Comparison of ENCODE assay signal across 9 mouse cellular contexts in the genomic region with DNA sequence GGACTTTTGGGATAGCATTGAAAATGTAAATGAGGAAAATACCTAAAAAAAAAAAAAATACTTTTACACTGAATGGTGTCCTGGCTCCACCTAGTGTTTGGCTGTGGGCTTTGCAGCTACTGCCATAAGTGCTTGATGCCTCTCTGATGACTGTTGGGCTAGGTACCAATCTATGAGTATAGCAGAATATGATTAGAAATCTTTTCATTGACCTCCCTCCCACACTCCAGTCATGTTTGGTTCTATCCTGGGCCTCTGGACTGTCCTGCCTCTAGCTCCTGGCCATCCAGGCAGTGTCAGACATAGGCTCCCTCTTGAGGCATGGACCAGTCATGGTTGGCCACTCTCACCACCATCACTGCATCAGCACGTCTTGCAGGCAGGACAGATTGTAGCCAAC. TPM values are rescaled to one million over a fixed set of nuclear protein-coding genes. Genes with fewer than 3 reads are reported as not detected.
DNase-seq lines count a peak whose midpoint lies in the region; ATAC-seq lines count a peak whose summit lies in the region.
"Had no signal": no experiment of that assay in that cellular context is flagged by ENCODE, and none has a peak within 500 bp of the region (broad histone marks: within the 10 kb centered on the region; RNA-seq: fewer than 3 reads in every experiment).

No protein-coding gene starts in this region.

- no peaks in the 10 kb centered on the region for H3K27me3 ChIP-seq in intestine, embryonic 14.5 days (replicated peaks; ENCODE audit: control insufficient read depth, insufficient read depth, low read length)

- H3K27ac ChIP-seq in intestine, embryonic 14.5 days (ENCODE audit: low read depth), result no peak overlapping the region

- H3K4me1 ChIP-seq in intestine, embryonic 14.5 days (replicated peaks; ENCODE audit: control insufficient read depth, insufficient read depth, low read length), result no peaks in the 10 kb centered on the region

- no peak for ATAC-seq in intestine, embryonic 14.5 days (replicated peaks; ENCODE audit: low FRiP score, low TSS enrichment, low read depth)

- H3K9me3 ChIP-seq in intestine, embryonic 14.5 days (ENCODE audit: control insufficient read depth, low read length), result no peaks in the 10 kb centered on the region

- WGBS in intestine, embryonic 14.5 days, result 48% methylated on average over 1 of the region's 1 CpGs

- no peak overlapping the region for H3K9ac ChIP-seq in intestine, embryonic 14.5 days (ENCODE audit: low read length)

- H3K36me3 ChIP-seq in intestine, embryonic 14.5 days (ENCODE audit: control insufficient read depth, insufficient read depth, low read length), result no peaks in the 10 kb centered on the region

- DNase-seq in adrenal gland, postnatal 36 days, result peak; percentile 32 to 49
- no peak for DNase-seq in adrenal gland, adult 2 months
- peak; percentile 24 to 26 for DNase-seq in left cerebral cortex, adult 18-20 months (ENCODE audit: low spot score in 2 of 2)
- DNase-seq in left cerebral cortex, adult 11 months (ENCODE audit: low spot score), result no peak
- peak; percentile 16 for DNase-seq in MN1 (ENCODE audit: low spot score)
- peak; percentile 63 for DNase-seq in intestine, embryonic 14.5 days (ENCODE audit: low spot score)
- peak; percentile 24 for DNase-seq in retina, postnatal 1 day
- no peak for DNase-seq in ovary, postnatal 14 days (ENCODE audit: low spot score)

- H3K4me3 ChIP-seq in intestine, embryonic 14.5 days (ENCODE audit: low read depth, low read length), result no peak overlapping the region

- H3K4me2 ChIP-seq in intestine, embryonic 14.5 days (ENCODE audit: low read length), result no peak overlapping the region

RNA-seq across cellular contexts. Expression of gene Olfr1396, which starts 5.8 kb away (rescaled TPM):
- 1 to 10 TPM; 1.1 to 2.1 TPM for total RNA-seq in adrenal gland, postnatal 36 days (2021)
- total RNA-seq in adrenal gland, adult 2 months (2021), result 1 to 10 TPM; 1.9 to 3.6 TPM
- polyA plus RNA-seq in adrenal gland, adult 2 months (2012; rRNA removed), result 3.4 and 3.7 TPM in 2 replicates
- total RNA-seq in left cerebral cortex, adult 18-20 months (2021), result not detected
- polyA plus RNA-seq in intestine, embryonic 14.5 days (2014; fragmentation: Nextera tagmentation; extraction: Ambion mirVana), result not detected in 2 replicates
- polyA plus RNA-seq: heart, embryonic 14.5 days had no signal

RNA-seq across cellular contexts. Expression of gene Ifi47, which starts 32.4 kb away (rescaled TPM):
- total RNA-seq in adrenal gland, postnatal 36 days (2021), result 1 to 10 TPM; 3.9 to 6.6 TPM
- total RNA-seq in adrenal gland, adult 2 months (2021), result 1 to 10 TPM; 3.7 to 5.4 TPM
- 0.68 and 0.71 TPM in 2 replicates for polyA plus RNA-seq in adrenal gland, adult 2 months (2012; rRNA removed)
- 1 to 10 TPM; 1.0 to 1.4 TPM for total RNA-seq in left cerebral cortex, adult 18-20 months (2021)
- polyA plus RNA-seq in intestine, embryonic 14.5 days (2014; fragmentation: Nextera tagmentation; extraction: Ambion mirVana), result 2.1 and 3.4 TPM in 2 replicates

RNA-seq across cellular contexts. Expression of gene Olfr1395, which starts 33.2 kb away (rescaled TPM):
- total RNA-seq in adrenal gland, postnatal 36 days (2021), result not detected
- not detected for total RNA-seq in adrenal gland, adult 2 months (2021)
- polyA plus RNA-seq in adrenal gland, adult 2 months (2012; rRNA removed), result not detected in 2 replicates
- not detected for total RNA-seq in left cerebral cortex, adult 18-20 months (2021)
- polyA plus RNA-seq in intestine, embryonic 14.5 days (2014; fragmentation: Nextera tagmentation; extraction: Ambion mirVana), result not detected in 2 replicates
- polyA plus RNA-seq: heart, embryonic 14.5 days had no signal

RNA-seq across cellular contexts. Expression of gene Tgtp2, which starts 44.8 kb away (rescaled TPM):
- 1 to 10 TPM; 2.4 to 3.6 TPM for total RNA-seq in adrenal gland, postnatal 36 days (2021)
- 1 to 10 TPM; 3.8 to 4.0 TPM for total RNA-seq in adrenal gland, adult 2 months (2021)
- polyA plus RNA-seq in adrenal gland, adult 2 months (2012; rRNA removed), result 0.40 and 1.5 TPM in 2 replicates
- under 1 TPM; 0.47 to 0.65 TPM for total RNA-seq in left cerebral cortex, adult 18-20 months (2021)
- 0.27 and 1.2 TPM in 2 replicates for polyA plus RNA-seq in intestine, embryonic 14.5 days (2014; fragmentation: Nextera tagmentation; extraction: Ambion mirVana)
- polyA plus RNA-seq: heart, embryonic 14.5 days had no signal

RNA-seq across cellular contexts. Expression of gene Olfr1394, which starts 45.3 kb away (rescaled TPM):
- not detected for total RNA-seq in adrenal gland, postnatal 36 days (2021)
- total RNA-seq in adrenal gland, adult 2 months (2021), result not detected
- not detected in 2 replicates for polyA plus RNA-seq in adrenal gland, adult 2 months (2012; rRNA removed)
- total RNA-seq in left cerebral cortex, adult 18-20 months (2021), result not detected
- not detected in 2 replicates for polyA plus RNA-seq in intestine, embryonic 14.5 days (2014; fragmentation: Nextera tagmentation; extraction: Ambion mirVana)
- polyA plus RNA-seq: heart, embryonic 14.5 days had no signal

Comparison
In these comparisons a context has a peak if more than half of its experiments do, and no peak if none do; other contexts are left out.
1. DNase-seq: peak in adrenal gland, postnatal 36 days (2 of 2), left cerebral cortex, adult 18-20 months (2 of 2), MN1 (single experiment), intestine, embryonic 14.5 days (single experiment) and retina, postnatal 1 day (single experiment); none in adrenal gland, adult 2 months (single experiment), left cerebral cortex, adult 11 months (single experiment) and ovary, postnatal 14 days (single experiment).